Comparison of ENCODE assay signal across 8 mouse cellular contexts in the genomic region with DNA sequence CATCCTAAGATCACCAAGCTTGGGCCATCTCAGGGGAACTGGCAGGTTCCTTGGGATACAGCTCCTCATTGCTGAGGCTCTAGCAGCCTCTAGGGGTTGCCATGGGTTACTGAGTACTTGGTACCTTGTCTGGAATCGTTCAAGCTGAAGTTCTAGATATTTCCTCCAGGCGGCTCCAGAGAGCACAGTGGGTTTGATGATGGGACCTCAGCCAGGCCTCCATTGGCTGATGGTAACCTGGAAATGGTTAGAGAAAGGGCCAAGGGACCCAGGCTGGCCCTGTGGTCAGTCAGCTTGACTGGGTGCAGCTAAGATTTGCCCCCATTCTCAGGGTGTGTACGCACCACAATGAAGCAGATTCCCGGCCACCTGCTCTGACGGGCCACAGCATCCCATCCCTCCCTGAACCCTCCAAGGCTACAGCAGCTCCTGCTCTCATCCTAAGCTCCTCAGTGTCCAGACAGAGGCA.
DNase-seq lines count a peak whose midpoint lies in the region; ATAC-seq and TF ChIP-seq lines count a peak whose summit lies in the region.

No protein-coding gene starts in this region.

- no peak overlapping the region for H3K4me2 ChIP-seq in hindbrain, embryonic 13.5 days
- H3K4me2 ChIP-seq in lung, postnatal 0 days (replicated peaks; ENCODE audit: low read depth, low read length) = no peak overlapping the region

- H3K4me1 ChIP-seq in hindbrain, embryonic 13.5 days (replicated peaks) = peaks cover 9% of the 10 kb centered on the region; the same call in 1 of the 2 replicates
- H3K4me1 ChIP-seq in lung, postnatal 0 days (ENCODE audit: insufficient read depth, low read depth, low read length) = no peaks in the 10 kb centered on the region

- no peak overlapping the region for H3K4me3 ChIP-seq in hindbrain, embryonic 13.5 days
- H3K4me3 ChIP-seq in lung, postnatal 0 days (ENCODE audit: low read depth, low read length) = no peak overlapping the region

- no peaks in the 10 kb centered on the region for H3K27me3 ChIP-seq in hindbrain, embryonic 13.5 days
- H3K27me3 ChIP-seq in lung, postnatal 0 days (replicated peaks; ENCODE audit: insufficient read depth, low read length) = no peaks in the 10 kb centered on the region

- H3K9ac ChIP-seq in hindbrain, embryonic 13.5 days = no peak overlapping the region
- H3K9ac ChIP-seq in lung, postnatal 0 days (replicated peaks; ENCODE audit: low read depth) = no peak overlapping the region

- TF ChIP-seq CTCF in lung, postnatal 0 days (IDR thresholded peaks at IDR 0.05) = peak; percentile 96

- peak; percentile 50 for ATAC-seq in hindbrain, embryonic 13.5 days (ENCODE audit: low FRiP score)
- ATAC-seq in lung, postnatal 0 days = peak; percentile 90

- TF ChIP-seq EP300 in lung, postnatal 0 days (IDR thresholded peaks at IDR 0.05) = no peak

- H3K27ac ChIP-seq in hindbrain, embryonic 13.5 days = no peak overlapping the region
- H3K27ac ChIP-seq in lung, postnatal 0 days (ENCODE audit: low read length) = no peak overlapping the region

- 59% methylated on average over 5 of the region's 5 CpGs for WGBS in hindbrain, embryonic 13.5 days
- WGBS in lung, postnatal 0 days = 52% methylated on average over 5 of the region's 5 CpGs

- H3K36me3 ChIP-seq in hindbrain, embryonic 13.5 days = no peaks in the 10 kb centered on the region
- no peaks in the 10 kb centered on the region for H3K36me3 ChIP-seq in lung, postnatal 0 days (ENCODE audit: insufficient read depth, low read length)

- H3K9me3 ChIP-seq in hindbrain, embryonic 13.5 days = 0 out of 2 replicates have a peak, but pooled peaks cover 3% of the 10 kb centered on the region
- H3K9me3 ChIP-seq in lung, postnatal 0 days (ENCODE audit: low read length) = no peaks in the 10 kb centered on the region

- peak; percentile 90 for DNase-seq in R1 (ENCODE audit: low read depth, low spot score)
- DNase-seq in cerebellum, postnatal 10 days = peak; percentile 87 to 92
- peak; percentile 71 to 76 for DNase-seq in frontal cortex, postnatal 14 days (ENCODE audit: low spot score in 2 of 2)
- peak; percentile 84 to 87 for DNase-seq in layer of hippocampus, postnatal 10 days (ENCODE audit: low spot score in 2 of 2)
- peak; percentile 87 for DNase-seq in lung, postnatal 0 days (ENCODE audit: low spot score)
- peak; percentile 89 for DNase-seq in retina, embryonic 14.5 days (ENCODE audit: low spot score)
- peak; percentile 58 to 74 for DNase-seq in urinary bladder, postnatal 36 days (ENCODE audit: low spot score in 2 of 2)
